Mouse (Mus musculus): ENCODE measurements around the gene Ifnz. TPM values are rescaled to one million over a fixed set of nuclear protein-coding genes. Genes with fewer than 3 reads are reported as not detected.
"Not testable (repeated sequence)": the region's sequence is repeated elsewhere in the genome, so short reads cannot be mapped to it uniquely, and the experiment has no call there.

The Ifnz gene
- total and polyA plus RNA-seq, 3 experiments = not detected

DNA sequence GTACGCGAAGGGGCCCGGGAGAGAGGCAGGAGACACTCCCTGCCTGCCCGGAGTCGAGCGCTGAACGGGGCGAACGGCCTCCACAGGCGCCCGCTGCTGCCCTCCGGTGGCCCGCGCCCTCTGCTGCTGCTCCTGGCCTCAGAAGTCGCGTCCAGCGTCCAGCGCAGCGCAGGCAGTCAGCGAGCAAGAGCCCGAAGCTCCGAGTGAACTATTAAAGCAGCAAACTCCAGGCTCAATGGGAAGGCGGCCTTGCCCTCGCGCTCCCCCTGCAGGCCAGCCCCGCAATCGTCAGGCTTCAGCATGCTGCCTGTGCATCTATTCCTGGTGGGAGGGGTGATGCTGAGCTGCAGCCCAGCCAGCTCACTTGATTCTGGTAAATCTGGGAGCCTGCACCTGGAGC lies 3.5 kb downstream of the Ifnz start, which contains the start of gene Gm13276:
Gm13276 (plus strand) TSS at position 301 of the 400 bp plus-strand sequence.
- H3K9ac ChIP-seq (ENCODE audit: insufficient read depth, low read depth); H3K27ac ChIP-seq (ENCODE audit: insufficient read depth, low read depth); H3K9me3 ChIP-seq (replicated peaks; ENCODE audit: low read length); H3K79me2 ChIP-seq (replicated peaks; ENCODE audit: control insufficient read depth, extremely low read depth, insufficient read depth, poor library complexity, severe bottlenecking); H3K27me3 ChIP-seq (replicated peaks); H3K36me3 ChIP-seq (replicated peaks in 1 of 2; ENCODE audit: control insufficient read depth in 1 of 2, insufficient read depth in 1 of 2, low read length in 1 of 2); in situ Hi-C loops (cut with MboI; ENCODE audit: low pct_ligation_motif_present, low pct_unique_long_range_greater_than_20kb, low sequenced_read_pairs); dilution Hi-C loops (cut with MboI; ENCODE audit: extremely low pct_ligation_motif_present, extremely low pct_unique_long_range_greater_than_20kb, low sequenced_read_pairs); H3K4me3 ChIP-seq (replicated peaks in 1 of 3; ENCODE audit: low read depth in 2 of 3, low read length in 2 of 3, poor library complexity in 1 of 3); DNase-seq (ENCODE audit: extremely low read depth); H3K4me2 ChIP-seq (ENCODE audit: insufficient read depth, low read depth, poor library complexity, severe bottlenecking); H3K4me1 ChIP-seq (ENCODE audit: control insufficient read depth in 1 of 2, insufficient read depth in 2 of 2): not testable (repeated sequence)

DNA sequence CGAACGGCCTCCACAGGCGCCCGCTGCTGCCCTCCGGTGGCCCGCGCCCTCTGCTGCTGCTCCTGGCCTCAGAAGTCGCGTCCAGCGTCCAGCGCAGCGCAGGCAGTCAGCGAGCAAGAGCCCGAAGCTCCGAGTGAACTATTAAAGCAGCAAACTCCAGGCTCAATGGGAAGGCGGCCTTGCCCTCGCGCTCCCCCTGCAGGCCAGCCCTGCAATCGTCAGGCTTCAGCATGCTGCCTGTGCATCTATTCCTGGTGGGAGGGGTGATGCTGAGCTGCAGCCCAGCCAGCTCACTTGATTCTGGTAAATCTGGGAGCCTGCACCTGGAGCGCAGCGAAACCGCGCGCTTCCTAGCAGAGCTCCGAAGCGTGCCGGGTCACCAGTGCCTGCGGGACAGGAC lies 6.5 kb downstream of the Ifnz start, which contains the start of gene Gm13277:
Gm13277 (plus strand) TSS at position 231 of the 400 bp plus-strand sequence.
- dilution Hi-C loops (cut with MboI; ENCODE audit: extremely low pct_ligation_motif_present, extremely low pct_unique_long_range_greater_than_20kb, low sequenced_read_pairs); H3K4me1 ChIP-seq (ENCODE audit: control insufficient read depth in 1 of 2, insufficient read depth in 2 of 2); H3K27me3 ChIP-seq (replicated peaks); H3K27ac ChIP-seq (ENCODE audit: insufficient read depth, low read depth); H3K9ac ChIP-seq (ENCODE audit: insufficient read depth, low read depth); DNase-seq (ENCODE audit: extremely low read depth); H3K79me2 ChIP-seq (replicated peaks; ENCODE audit: control insufficient read depth, extremely low read depth, insufficient read depth, poor library complexity, severe bottlenecking); H3K36me3 ChIP-seq (replicated peaks in 1 of 2; ENCODE audit: control insufficient read depth in 1 of 2, insufficient read depth in 1 of 2, low read length in 1 of 2); in situ Hi-C loops (cut with MboI; ENCODE audit: low pct_ligation_motif_present, low pct_unique_long_range_greater_than_20kb, low sequenced_read_pairs); H3K4me3 ChIP-seq (replicated peaks in 1 of 3; ENCODE audit: low read depth in 2 of 3, low read length in 2 of 3, poor library complexity in 1 of 3); H3K9me3 ChIP-seq (replicated peaks; ENCODE audit: low read length); H3K4me2 ChIP-seq (ENCODE audit: insufficient read depth, low read depth, poor library complexity, severe bottlenecking): not testable (repeated sequence)
- peak in 1 of 2 experiments; percentile 28; a peak in 2 of 4 replicates for TF ChIP-seq CTCF (conservative IDR thresholded peaks at IDR 0.05 in 1 of 2, IDR thresholded peaks at IDR 0.05 in 1 of 2; ENCODE audit: low read depth in 2 of 2, low read length in 2 of 2)

DNA sequence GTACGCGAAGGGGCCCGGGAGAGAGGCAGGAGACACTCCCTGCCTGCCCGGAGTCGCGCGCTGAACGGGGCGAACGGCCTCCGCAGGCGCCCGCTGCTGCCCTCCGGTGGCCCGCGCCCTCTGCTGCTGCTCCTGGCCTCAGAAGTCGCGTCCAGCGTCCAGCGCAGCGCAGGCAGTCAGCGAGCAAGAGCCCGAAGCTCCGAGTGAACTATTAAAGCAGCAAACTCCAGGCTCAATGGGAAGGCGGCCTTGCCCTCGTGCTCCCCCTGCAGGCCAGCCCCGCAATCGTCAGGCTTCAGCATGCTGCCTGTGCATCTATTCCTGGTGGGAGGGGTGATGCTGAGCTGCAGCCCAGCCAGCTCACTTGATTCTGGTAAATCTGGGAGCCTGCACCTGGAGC lies 9.3 kb downstream of the Ifnz start, which contains the start of gene Gm13278:
Gm13278 (plus strand) TSS at position 301 of the 400 bp plus-strand sequence.
- DNase-seq (ENCODE audit: extremely low read depth); H3K79me2 ChIP-seq (replicated peaks; ENCODE audit: control insufficient read depth, extremely low read depth, insufficient read depth, poor library complexity, severe bottlenecking); H3K27me3 ChIP-seq (replicated peaks); H3K4me2 ChIP-seq (ENCODE audit: insufficient read depth, low read depth, poor library complexity, severe bottlenecking); in situ Hi-C loops (cut with MboI; ENCODE audit: low pct_ligation_motif_present, low pct_unique_long_range_greater_than_20kb, low sequenced_read_pairs); H3K27ac ChIP-seq (ENCODE audit: insufficient read depth, low read depth); H3K4me1 ChIP-seq (ENCODE audit: control insufficient read depth in 1 of 2, insufficient read depth in 2 of 2); H3K4me3 ChIP-seq (replicated peaks in 1 of 3; ENCODE audit: low read depth in 2 of 3, low read length in 2 of 3, poor library complexity in 1 of 3); H3K9me3 ChIP-seq (replicated peaks; ENCODE audit: low read length); dilution Hi-C loops (cut with MboI; ENCODE audit: extremely low pct_ligation_motif_present, extremely low pct_unique_long_range_greater_than_20kb, low sequenced_read_pairs); H3K9ac ChIP-seq (ENCODE audit: insufficient read depth, low read depth); H3K36me3 ChIP-seq (replicated peaks in 1 of 2; ENCODE audit: control insufficient read depth in 1 of 2, insufficient read depth in 1 of 2, low read length in 1 of 2): not testable (repeated sequence)

DNA sequence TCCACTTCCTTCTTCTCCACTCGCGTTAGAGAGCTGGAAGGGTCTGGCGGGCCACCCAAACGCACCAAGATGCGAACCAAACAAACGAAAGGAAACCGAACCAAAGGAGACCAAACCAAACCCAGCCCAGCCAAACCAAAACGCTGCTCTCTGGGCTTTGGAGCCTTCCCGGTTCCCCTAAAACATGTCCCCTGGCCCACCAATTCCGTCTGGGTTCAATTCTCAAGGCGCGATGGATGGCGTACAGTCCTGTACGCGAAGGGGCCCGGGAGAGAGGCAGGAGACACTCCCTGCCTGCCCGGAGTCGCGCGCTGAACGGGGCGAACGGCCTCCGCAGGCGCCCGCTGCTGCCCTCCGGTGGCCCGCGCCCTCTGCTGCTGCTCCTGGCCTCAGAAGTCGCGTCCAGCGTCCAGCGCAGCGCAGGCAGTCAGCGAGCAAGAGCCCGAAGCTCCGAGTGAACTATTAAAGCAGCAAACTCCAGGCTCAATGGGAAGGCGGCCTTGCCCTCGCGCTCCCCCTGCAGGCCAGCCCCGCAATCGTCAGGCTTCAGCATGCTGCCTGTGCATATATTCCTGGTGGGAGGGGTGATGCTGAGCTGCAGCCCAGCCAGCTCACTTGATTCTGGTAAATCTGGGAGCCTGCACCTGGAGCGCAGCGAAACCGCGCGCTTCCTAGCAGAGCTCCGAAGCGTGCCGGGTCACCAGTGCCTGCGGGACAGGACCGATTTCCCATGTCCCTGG lies 12.2 kb downstream of the Ifnz start, which contains the start of gene Gm13275:
Gm13275 (plus strand) TSS at position 552 of the 740 bp plus-strand sequence.
- H3K27me3 ChIP-seq (replicated peaks); H3K4me1 ChIP-seq (ENCODE audit: control insufficient read depth in 1 of 2, insufficient read depth in 2 of 2); DNase-seq (ENCODE audit: extremely low read depth); H3K27ac ChIP-seq (ENCODE audit: insufficient read depth, low read depth); H3K9me3 ChIP-seq (replicated peaks; ENCODE audit: low read length); H3K4me3 ChIP-seq (replicated peaks in 1 of 3; ENCODE audit: low read depth in 2 of 3, low read length in 2 of 3, poor library complexity in 1 of 3); in situ Hi-C loops (cut with MboI; ENCODE audit: low pct_ligation_motif_present, low pct_unique_long_range_greater_than_20kb, low sequenced_read_pairs); H3K79me2 ChIP-seq (replicated peaks; ENCODE audit: control insufficient read depth, extremely low read depth, insufficient read depth, poor library complexity, severe bottlenecking); H3K36me3 ChIP-seq (replicated peaks in 1 of 2; ENCODE audit: control insufficient read depth in 1 of 2, insufficient read depth in 1 of 2, low read length in 1 of 2); H3K9ac ChIP-seq (ENCODE audit: insufficient read depth, low read depth); dilution Hi-C loops (cut with MboI; ENCODE audit: extremely low pct_ligation_motif_present, extremely low pct_unique_long_range_greater_than_20kb, low sequenced_read_pairs); H3K4me2 ChIP-seq (ENCODE audit: insufficient read depth, low read depth, poor library complexity, severe bottlenecking): not testable (repeated sequence)

DNA sequence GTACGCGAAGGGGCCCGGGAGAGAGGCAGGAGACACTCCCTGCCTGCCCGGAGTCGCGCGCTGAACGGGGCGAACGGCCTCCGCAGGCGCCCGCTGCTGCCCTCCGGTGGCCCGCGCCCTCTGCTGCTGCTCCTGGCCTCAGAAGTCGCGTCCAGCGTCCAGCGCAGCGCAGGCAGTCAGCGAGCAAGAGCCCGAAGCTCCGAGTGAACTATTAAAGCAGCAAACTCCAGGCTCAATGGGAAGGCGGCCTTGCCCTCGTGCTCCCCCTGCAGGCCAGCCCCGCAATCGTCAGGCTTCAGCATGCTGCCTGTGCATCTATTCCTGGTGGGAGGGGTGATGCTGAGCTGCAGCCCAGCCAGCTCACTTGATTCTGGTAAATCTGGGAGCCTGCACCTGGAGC lies 15.2 kb downstream of the Ifnz start, which contains the start of gene Gm13279:
Gm13279 (plus strand) TSS at position 301 of the 400 bp plus-strand sequence.
- H3K4me3 ChIP-seq (replicated peaks in 1 of 3; ENCODE audit: low read depth in 2 of 3, low read length in 2 of 3, poor library complexity in 1 of 3); H3K36me3 ChIP-seq (replicated peaks in 1 of 2; ENCODE audit: control insufficient read depth in 1 of 2, insufficient read depth in 1 of 2, low read length in 1 of 2); dilution Hi-C loops (cut with MboI; ENCODE audit: extremely low pct_ligation_motif_present, extremely low pct_unique_long_range_greater_than_20kb, low sequenced_read_pairs); H3K9ac ChIP-seq (ENCODE audit: insufficient read depth, low read depth); H3K4me1 ChIP-seq (ENCODE audit: control insufficient read depth in 1 of 2, insufficient read depth in 2 of 2); H3K27me3 ChIP-seq (replicated peaks); H3K9me3 ChIP-seq (replicated peaks; ENCODE audit: low read length); H3K27ac ChIP-seq (ENCODE audit: insufficient read depth, low read depth); H3K79me2 ChIP-seq (replicated peaks; ENCODE audit: control insufficient read depth, extremely low read depth, insufficient read depth, poor library complexity, severe bottlenecking); in situ Hi-C loops (cut with MboI; ENCODE audit: low pct_ligation_motif_present, low pct_unique_long_range_greater_than_20kb, low sequenced_read_pairs); DNase-seq (ENCODE audit: extremely low read depth); H3K4me2 ChIP-seq (ENCODE audit: insufficient read depth, low read depth, poor library complexity, severe bottlenecking): not testable (repeated sequence)

DNA sequence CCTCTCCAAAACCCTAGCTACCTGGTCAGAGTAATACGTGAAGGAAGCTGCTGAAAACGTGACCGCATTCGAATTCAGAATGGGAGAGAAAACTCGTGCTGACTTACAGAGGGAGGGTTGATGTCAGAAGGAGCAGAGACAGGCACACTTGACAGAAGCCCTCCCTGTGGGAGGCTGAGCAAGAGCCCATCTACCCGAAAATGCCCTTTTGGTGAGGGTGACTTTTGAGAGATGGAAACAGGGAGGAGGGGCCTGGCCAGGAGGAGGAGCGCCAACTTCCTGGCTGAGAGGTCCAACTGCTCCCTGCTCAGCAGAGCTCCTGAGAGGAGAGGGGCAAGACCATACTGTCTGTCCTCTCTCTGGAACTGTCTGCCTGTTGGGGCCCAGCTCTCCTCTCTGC lies 17.4 kb downstream of the Ifnz start, which contains the start of gene Gm13285:
Gm13285 (plus strand) TSS at position 301 of the 400 bp plus-strand sequence.
- H3K27me3 ChIP-seq (replicated peaks); H3K4me1 ChIP-seq (ENCODE audit: control insufficient read depth in 1 of 2, insufficient read depth in 2 of 2); dilution Hi-C loops (cut with MboI; ENCODE audit: extremely low pct_ligation_motif_present, extremely low pct_unique_long_range_greater_than_20kb, low sequenced_read_pairs); in situ Hi-C loops (cut with MboI; ENCODE audit: low pct_ligation_motif_present, low pct_unique_long_range_greater_than_20kb, low sequenced_read_pairs); H3K4me3 ChIP-seq (replicated peaks in 1 of 3; ENCODE audit: low read depth in 2 of 3, low read length in 2 of 3, poor library complexity in 1 of 3); H3K36me3 ChIP-seq (replicated peaks in 1 of 2; ENCODE audit: control insufficient read depth in 1 of 2, insufficient read depth in 1 of 2, low read length in 1 of 2); H3K4me2 ChIP-seq (ENCODE audit: insufficient read depth, low read depth, poor library complexity, severe bottlenecking); H3K27ac ChIP-seq (ENCODE audit: insufficient read depth, low read depth); DNase-seq (ENCODE audit: extremely low read depth); H3K79me2 ChIP-seq (replicated peaks; ENCODE audit: control insufficient read depth, extremely low read depth, insufficient read depth, poor library complexity, severe bottlenecking); H3K9ac ChIP-seq (ENCODE audit: insufficient read depth, low read depth); H3K9me3 ChIP-seq (replicated peaks; ENCODE audit: low read length): not testable (repeated sequence)

All from CH12.LX (cell line).